Mouse (Mus musculus) naive thymus-derived CD4-positive, alpha-beta T cell, adult 2 months (primary cell): ENCODE measurements around the gene Kcnc1.

Experiments
- DNase-seq: peaks from one replicate; pipeline ENCODE4 v3.0.0-alpha.2; 2011; ENCODE audit warnings: low read depth

The Kcnc1 gene

DNA sequence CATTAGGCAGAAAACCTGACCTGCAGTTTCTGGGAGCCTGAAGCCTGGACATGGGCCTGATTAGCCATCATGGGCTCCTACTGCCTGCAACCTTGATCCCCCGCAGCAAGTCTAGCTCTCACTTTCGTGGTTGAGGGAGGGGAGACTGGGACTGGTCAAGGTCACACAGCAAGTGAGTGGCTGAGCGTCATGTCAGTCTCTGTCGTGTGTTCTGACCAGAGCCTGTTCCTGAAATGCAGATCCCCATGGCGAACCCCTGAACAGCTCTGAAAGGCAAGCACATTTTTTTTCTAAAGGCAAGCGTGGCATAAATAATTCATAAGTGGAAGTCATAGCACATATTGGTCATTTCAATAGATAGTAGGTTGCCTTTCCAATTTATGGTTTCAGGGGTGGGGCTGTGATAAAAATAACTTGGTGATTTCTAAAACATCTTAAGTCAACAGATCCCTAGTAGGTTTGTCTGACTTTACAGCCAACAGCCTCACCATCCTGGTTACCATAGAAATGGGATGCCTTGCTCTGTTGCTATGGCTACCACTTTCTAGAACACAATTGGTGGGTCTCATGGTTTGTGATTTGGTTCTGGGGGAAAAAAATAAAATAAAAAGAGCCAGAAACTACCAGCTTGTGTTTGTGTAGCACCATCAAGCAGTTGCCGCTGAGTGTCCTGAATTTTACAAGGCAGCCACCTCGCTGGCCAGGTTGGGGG is 25.9 kb downstream of the Kcnc1 start:
- DNase-seq: no peak

DNA sequence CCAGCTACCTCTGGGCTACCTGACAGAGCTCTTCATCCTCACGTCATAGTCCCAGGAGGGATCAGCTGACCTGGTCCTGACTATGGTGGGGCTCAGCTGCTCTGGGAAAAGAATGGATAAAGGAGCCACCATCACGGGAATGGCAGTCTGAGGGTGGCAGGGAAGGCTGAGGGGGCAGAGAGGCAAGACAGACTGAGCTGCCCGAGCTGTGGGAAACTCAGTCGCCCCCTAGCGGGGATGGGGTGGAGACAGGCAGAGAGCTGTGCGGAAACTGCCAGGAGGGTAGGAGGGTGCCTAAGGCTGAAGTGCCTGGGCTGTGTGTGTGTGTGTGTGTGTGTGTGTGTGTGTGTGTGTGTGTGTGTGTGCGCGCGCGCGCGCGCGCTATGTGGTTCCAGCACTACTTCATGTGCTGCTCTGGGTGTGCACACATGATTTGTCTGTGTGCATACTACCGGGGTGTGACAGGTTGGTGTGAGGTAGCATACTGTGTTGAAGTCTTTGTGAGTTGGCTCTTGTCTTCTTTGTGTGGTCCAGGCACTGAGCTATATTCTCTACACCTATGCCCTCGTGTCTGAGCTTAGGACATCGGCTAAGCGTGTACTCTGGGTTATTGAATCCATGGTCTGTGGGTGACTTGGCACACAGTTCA is 26.6 kb downstream of the Kcnc1 start:
- DNase-seq: peak; percentile 67

DNA sequence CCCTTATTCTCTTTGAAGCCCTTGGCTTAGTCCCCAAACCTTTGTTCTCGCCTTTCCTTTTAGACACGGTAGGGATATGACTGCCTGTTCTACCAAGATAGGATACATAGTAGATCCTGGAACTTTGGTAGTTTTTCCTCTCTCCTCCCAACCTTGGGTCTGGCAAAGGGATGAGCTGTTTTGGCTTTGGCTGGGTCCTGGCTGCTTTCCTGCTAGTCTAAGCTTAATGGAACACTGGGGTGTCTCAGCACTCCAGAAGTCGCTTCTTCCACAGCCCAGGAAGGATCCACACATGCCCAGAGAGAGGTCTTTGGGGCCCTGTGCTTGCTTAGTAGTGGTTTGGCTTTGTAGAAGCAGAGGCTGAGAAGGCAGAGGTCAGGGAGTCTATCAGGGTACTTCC is 27.7 kb downstream of the Kcnc1 start:
- no peak for DNase-seq

DNA sequence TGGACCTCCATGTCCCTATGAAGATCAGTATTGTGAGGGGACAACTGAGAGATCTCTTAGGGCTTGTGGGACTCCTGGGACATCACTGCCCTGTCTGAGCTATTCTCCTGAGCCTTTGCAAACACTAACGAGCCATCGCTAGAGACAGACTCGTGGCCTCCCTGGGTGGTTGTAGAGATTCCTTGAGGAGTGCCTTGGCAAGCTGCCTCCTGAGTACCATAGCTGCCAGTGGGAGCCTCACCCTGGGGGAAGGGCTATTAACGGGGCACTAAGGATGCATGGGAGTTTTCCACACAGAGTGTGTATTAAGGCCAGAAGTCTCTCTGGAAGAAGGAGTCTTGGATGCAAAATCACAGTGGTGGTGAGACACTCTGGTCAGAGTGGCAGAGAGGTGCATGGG is 28.7 kb downstream of the Kcnc1 start:
- no peak for DNase-seq

DNA sequence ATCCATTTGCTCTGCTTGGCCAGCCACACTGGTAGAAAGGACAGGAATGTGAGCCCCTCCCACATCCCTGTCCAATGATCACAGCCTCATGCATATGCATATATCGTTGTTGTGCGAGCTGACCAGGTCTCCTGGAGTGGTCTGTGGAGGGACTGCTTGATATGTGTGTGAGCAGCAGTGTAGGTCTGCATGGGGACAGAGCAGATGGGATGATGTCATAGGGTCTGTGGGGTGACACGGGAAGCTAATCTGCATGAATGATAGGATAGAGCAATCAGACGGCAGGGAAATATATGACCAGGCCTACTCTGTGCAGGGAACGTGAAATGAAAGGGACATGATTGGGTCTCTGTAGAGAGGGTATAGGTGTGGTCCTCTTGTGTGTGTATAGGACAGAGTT is 37.6 kb downstream of the Kcnc1 start:
- no peak for DNase-seq

DNA sequence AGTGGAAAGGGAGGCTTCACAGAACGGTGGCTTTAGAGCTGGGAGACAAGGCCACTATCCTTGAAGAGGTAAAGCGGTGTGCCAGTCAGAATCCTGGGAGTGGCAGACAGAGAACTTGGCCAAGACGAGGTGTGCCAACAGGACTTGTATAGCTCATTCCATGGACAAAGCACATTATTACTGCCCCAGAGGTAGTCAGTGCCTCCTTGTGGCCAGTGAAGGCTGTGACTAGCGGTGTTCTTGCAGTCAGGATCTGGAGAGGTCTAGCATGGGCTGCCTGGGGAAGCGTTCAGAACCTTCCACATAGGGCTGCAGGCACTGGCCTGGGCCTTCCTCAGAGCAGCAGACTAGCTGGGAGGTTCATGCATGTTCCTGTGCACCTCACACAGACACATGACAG is 39.5 kb downstream of the Kcnc1 start:
- no peak for DNase-seq

DNA sequence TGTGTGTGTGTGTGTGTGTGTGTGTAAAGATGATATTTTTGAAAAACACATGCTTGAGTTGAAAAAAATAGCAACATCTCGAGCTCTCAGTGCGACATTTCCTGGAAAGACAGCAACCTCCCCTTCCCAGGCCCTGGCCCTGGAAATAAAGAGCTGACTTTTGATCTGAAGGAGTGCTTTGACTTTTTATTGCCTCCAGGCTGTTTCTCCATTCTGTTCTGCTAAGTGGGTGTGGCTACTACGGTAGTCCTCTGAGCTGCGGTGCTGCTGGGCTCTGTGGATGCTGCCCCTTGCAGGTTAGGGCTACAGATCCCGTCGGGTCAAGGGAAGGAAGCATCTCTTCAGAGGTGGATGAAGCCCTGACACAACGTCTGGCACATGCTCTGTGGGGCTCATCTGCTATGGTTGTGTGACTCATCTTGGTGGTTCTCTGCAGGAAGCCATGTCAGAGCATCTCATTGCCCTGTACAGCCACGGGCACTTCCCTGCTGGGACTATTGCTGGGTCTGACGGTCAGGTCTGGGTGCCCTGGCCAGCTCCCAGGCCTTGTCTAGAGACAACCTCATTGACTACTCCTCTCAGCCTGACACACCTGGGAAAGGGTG is 42.3 kb downstream of the Kcnc1 start:
- no peak for DNase-seq

DNA sequence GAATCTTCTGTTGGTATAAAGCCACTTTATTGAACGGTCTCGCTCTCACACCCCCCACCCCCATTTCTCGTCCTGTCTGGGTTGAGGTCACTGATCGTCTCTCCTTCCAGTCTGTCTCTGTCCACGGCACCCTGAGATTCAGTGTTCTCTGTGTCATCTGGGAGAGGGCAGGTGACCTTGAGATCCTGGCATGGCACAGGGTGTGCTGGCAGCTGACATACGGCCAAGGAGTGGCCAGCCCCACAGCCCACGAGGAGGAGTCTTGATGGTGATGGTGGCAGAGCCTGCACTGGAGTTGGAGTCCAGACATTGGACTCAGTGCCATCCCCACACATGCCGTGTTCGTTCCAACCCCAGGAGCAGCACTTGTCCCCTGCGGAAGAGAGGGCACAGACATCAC is 46.9 kb downstream of the Kcnc1 start:
- DNase-seq: no peak

DNA sequence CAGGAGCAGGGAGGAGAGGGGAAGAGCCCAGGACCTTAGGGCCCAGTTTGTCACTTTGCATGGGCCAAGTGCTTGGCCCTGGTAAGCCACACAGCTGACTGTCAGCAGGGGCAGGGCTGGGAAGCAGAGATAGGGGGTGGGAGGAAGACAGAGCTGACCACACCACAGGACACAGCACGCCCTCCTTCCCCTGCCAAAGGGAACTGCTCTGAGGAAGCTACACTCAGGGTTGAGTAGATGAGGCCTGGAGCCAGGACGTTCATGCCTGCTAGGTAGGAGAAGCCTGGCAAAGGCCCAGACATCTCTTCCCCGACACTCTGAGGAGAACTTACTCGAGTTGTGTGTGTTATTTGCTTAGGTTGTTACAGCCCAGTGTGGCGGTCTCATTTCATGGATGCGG is 49.6 kb downstream of the Kcnc1 start:
- DNase-seq: no peak

DNA sequence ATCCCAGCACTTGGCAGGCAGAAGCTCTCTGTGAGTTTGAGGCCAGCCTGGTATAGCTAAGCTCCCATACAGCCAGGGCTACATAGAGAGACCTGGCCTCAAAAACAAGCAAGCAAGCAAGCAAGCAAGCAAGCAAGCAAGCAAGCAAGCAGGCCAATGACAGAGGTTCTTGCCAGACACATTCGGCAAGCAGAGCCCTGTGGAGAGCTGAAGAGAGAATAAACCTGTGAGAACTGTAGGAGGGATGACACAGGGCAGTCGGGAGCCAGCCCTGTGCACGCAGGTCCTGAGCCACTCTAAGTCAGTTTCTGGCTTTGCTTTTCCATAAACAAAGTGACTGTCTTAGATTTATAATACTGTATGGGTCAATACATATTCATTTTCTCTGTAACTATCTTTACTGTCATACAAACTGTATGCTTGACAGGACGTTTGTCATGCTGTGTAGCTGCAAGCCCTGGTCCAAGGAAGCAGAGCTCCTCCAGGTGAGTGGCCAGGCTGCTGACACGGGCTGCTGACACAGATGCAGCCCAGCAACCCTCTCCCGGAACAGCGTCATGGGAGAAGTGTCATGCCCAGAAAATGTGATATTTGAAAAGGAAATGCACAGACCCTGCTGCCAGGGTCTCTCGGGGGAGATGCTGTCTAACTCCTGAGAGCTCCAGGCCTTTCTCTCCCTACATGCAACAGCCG is 51.3 kb downstream of the Kcnc1 start:
- DNase-seq: no peak

DNA sequence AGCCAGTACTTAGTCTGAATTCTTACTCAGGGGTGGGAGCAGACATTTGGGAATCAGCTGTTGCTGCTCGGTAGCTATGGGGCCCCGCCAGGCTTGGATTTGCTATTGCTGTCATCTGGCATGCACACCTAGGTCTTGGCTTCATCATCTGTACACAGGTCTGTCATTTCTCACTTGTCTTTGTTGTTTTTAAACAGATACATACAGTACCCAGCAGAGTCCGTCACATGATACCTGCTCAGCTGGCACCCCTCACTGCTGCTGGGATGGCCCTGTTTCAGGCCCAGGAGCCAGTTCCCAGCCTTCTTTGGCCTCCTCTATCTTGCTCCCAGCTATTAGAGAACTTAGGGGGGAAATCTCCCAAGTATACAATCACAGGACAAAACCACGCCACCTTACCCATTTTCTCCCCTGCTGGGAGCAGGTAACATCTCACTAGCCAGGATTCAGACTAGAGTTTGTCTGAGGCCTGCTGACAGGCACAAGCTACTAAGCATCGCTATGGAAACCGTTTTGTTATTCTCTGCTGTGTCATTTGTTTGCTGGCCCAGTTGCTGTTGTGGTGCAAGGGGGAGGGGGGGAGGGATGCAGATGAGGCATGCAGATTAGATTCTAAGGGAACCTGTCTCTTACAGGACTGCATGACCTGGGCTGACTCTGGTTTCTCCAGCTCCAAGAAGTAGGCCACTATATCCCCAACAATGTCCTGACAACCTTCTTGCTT is 52.8 kb downstream of the Kcnc1 start:
- DNase-seq: no peak

DNA sequence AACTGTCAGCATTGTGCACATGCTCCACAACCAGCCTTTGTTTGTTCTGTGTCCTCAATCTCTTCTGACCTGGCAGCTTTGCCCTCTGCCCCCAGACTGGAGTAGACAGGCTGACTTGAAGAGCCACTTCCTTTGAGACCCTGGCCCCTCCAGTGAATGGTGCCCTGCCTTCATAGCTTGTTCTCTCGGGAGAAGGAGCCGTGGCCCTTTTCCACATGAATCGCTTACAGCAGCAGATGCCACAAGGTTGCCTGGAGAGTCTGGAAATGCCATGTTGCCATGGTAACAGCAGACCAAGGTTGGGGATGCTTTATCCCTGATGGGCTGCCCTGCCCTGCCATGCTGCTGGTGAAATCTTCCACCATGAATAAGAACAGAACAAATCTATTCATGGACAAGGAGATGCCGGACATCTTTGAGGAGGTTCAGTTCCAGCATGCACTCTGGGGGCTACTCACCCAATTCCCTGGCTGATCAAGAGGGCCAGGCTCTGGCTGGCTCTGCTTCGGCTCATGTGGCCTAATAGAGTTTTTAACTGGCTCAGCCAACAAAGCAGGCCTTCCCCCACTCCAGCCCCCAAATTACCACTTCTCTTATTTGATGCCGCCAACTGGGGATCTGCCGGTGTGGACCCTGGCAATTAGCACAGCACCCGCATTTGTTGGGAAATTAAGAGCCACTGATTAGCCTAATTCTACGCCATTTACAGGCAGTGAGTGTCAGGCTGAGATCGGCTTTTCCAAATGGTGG is 57.8 kb downstream of the Kcnc1 start:
- DNase-seq: no peak

DNA sequence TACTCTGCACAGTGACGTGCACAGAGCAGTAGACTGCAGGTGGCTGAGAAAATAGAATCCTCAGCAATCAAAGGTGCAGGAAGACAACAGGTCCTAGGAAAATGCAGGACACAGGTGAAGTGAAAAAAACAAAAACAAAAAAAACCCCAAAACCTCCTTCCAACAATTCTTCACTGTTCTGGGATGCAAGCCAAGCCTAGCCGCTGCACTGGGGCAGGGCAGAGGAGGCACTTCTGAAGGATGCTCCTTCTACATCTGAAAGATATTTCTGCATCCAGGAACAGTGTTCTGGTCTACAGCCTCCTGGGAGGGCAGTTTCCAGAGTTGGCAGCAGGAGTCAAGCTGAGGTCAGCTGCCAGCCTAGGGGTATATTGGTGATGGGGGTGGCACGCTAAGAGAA is 61.6 kb downstream of the Kcnc1 start:
- no peak for DNase-seq

DNA sequence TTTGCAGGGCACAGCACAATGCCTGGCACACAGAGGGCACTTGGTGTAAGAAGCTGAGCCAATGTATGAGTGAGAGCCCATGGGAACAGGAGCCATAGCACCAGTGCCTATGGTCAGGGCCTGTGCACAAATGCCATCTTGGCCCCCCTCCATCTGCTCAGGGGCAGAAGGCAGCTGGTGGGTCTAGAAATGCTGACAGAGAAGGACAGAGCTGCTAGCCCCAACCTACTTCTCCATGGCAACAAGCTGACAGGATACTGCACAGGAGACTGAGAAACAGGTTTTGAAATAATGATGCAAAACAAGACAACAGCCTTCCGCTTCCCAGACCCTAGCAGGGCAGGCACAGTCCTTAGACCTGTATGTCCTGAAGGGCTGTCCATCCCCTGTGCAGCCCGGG is 62.9 kb downstream of the Kcnc1 start:
- no peak for DNase-seq

DNA sequence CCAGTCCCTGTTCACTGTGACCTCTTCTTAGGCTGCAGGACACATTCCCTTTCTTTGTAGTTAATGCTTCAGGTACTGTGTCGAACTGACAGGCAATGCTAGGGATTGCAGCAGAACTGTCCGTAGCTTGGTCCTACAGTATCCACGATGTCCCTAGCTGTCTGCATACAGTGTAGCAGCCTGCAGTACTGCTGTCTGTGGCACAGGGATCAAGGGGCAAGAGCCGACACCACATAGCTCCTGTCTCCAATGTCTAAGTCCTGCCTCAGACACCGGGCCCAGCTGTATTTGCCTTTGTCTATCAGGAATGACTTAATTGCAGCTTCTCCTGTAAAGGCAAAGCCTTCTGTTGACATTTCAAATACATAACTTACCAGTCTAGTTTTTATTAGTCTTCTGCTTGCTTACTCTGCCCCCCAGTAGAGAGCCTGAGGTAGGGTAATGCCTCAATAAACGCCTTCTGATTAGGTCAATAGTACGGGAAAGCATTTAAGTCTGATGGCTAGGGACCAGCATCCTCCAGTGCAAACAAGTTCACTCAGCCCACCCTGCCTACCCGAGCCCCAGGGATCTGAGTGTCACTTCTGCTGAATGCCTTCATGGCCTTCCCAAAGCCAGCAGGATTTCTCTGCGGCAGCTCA is 63.4 kb downstream of the Kcnc1 start:
- no peak for DNase-seq

DNA sequence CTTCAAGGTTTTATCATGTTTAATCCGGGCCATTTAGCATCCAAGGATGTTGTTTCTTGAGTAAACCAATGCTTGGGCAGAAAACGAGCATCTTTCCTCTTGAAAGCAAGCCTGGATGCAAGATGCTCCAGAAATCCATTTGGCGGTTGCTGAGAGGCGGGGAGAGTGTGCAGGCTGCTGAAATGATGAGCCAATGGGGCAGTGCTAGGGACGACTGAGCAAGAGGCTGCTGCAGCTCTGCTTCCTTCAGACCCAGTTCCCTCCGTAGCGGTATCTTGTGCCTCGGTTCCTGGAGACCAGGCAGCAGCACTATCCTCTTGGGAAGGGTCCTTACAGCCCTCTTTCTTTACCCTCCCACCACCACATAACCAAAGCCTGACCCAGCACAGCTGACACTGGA is 66.0 kb downstream of the Kcnc1 start:
- DNase-seq: no peak

DNA sequence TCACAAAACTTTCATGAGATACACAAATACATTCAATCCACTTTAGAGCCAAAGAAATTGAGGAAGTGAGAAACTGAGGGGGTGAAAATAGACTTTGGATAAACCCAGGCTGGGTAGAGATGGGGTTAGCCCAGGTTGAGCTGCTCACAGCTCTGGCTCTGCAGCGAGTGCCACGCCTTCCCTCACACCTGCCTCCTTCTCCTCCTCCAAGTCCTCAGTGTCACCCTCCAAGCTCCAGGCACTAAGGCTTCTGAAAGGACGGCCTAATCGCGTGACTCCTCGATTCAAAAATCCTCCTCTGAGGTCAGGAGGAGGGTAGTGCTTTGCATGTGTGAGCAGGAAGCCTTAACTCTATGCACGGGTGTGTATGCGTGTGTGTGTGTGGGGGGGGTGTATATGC is 66.8 kb downstream of the Kcnc1 start:
- no peak for DNase-seq

DNA sequence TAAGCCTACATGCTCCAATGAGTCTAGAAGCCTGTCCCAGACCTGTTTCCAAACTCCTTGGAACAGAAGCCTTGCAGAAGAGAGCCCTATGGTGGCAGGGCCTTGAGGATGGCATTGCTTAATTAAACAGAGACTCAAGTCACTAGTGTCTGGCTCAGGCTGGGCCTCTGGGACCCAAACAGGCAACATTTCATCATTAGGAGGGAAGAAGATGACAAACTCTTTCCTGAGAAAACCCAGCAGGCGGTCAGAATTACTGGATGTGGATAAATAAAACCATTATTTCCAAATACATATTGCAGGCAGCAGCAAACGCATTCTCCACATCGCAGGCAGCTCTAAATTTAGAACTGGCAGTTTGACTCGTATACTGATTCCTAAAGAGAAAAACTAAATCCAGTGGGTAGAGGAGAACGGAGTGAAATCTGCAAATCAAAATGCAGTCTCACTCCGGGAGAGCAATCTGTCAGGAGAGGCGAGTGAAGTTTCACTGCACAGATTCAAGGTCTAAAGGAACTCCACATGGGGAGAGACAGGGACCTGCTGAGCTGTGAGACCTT is 70.2 kb downstream of the Kcnc1 start:
- DNase-seq: no peak

DNA sequence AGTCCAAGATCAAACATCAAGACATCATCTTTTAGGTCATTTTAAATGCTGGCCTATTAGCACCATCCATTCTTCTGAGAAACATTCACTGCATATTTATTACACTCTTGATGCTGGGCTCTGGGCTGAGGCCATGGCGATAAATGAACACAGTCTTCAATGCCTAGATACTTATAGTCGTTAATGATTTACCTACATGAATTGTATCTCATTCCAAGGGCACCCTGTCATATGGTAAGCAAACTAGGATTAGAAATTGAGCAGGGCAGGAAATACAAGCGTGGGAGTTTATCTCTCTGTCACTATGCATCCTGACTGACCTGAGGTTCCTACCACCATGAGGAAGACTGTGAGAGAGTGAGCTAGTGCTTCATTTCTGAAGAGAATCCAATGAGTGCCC is 73.2 kb downstream of the Kcnc1 start:
- DNase-seq: no peak

DNA sequence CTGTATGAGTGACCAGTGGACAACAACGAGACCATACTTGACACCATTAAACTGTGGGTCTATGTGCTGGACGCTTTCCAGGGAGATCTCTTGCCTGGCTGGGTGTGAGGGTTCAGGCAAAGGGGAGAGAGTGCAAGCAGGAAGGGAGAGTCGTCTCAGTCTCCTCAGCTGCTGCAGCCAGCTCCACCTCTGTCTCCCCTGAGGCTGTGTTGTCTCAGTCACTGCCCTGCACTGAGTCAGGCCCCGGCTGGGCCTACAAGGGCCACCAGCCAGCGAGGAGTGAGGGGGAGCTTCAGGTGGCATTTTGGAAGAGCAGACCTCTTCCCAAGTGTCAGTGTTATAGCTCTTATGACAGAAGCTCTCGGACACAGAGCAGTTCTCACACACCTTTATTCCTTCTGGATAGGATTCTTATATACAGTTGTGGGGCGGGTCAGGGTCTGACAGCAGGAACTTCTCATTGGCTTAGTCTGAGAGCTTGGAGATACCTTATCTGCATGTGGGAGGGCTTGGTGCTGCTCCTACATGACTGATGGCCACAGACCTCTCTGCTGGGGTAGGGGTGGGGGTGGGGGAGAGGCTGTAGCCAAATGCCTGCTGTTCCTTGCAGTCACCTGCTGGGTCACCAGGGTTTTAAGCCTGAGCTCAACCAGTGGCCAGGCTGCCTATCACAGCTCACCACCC is 74.9 kb downstream of the Kcnc1 start:
- no peak for DNase-seq
